ENCODE assay signal across 16 mouse cellular contexts in the genomic region with DNA sequence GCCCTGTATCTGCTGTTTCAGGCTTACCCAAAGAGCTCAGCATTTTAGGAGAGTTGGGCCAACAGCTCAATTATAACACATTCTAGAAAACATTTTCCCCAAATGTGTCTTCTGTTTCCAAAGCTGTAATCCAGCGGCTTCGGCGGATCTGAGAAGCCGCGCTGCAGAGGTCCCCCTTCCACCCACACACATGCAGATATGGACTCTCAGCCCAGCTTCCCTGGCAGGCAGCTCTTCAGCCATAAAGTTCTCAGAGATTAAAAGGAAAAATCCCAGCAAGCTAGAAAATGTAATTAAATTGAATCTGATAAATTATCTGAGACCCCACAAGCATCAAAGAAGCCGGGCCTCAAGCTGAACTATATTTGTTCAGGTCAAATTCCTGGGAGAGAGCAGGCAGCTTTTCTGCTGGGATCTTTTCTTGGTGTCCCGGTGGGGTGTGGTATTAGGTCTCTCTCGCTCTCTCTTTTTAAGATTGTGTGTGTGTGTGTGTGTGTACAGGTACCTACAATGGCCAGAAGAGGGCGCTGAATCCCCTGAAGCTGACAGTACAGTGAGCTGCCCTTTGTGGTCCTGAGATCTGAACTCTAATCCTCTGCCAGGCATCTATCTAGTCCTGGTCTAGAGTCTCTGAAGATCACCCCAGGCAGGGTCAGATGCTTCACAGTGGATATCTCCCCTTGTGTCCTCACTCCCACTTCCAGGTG.
DNase-seq lines count a peak whose midpoint lies in the region; ATAC-seq and TF ChIP-seq lines count a peak whose summit lies in the region.
"Had no signal": no experiment of that assay in that cellular context is flagged by ENCODE, and none has a peak within 500 bp of the region (broad histone marks: within the 10 kb centered on the region; RNA-seq: fewer than 3 reads in every experiment).

No protein-coding gene starts in this region.

- no peak overlapping the region for H3K4me2 ChIP-seq in intestine, embryonic 15.5 days (replicated peaks)
- no peak overlapping the region for H3K4me2 ChIP-seq in intestine, embryonic 16.5 days (ENCODE audit: low read depth, low read length)
- no peak overlapping the region for H3K4me2 ChIP-seq in lung, embryonic 15.5 days
- H3K4me2 ChIP-seq: embryonic facial prominence, embryonic 13.5 days; hindbrain, embryonic 13.5 days; liver, embryonic 13.5 days had no signal

- no peak for TF ChIP-seq POLR2A in brain, embryonic 14.5 days (IDR thresholded peaks at IDR 0.05; ENCODE audit: borderline replicate concordance, extremely low read depth, insufficient read depth, insufficient read length, poor library complexity, severe bottlenecking)

- H3K27me3 ChIP-seq in intestine, embryonic 15.5 days (replicated peaks): no peaks in the 10 kb centered on the region
- H3K27me3 ChIP-seq in intestine, embryonic 16.5 days (replicated peaks; ENCODE audit: control insufficient read depth, insufficient read depth, low read length): no peaks in the 10 kb centered on the region
- H3K27me3 ChIP-seq in lung, embryonic 15.5 days: no peaks in the 10 kb centered on the region
- H3K27me3 ChIP-seq: embryonic facial prominence, embryonic 13.5 days; liver, embryonic 13.5 days; Patski had no signal

- H3K9me3 ChIP-seq in intestine, embryonic 15.5 days: no peaks in the 10 kb centered on the region
- H3K9me3 ChIP-seq in intestine, embryonic 16.5 days (ENCODE audit: control insufficient read depth, low read length): peaks cover 2% of the 10 kb centered on the region; the same call in 1 of the 2 replicates
- no peaks in the 10 kb centered on the region for H3K9me3 ChIP-seq in lung, embryonic 15.5 days
- H3K9me3 ChIP-seq: hindbrain, embryonic 13.5 days; liver, embryonic 13.5 days had no signal

- TF ChIP-seq CTCF in brain, embryonic 14.5 days (IDR thresholded peaks at IDR 0.05; ENCODE audit: borderline replicate concordance, extremely low read depth, insufficient read depth, insufficient read length): peak; percentile 15; the same call in 1 of the 2 replicates

- H3K4me3 ChIP-seq in intestine, embryonic 15.5 days (replicated peaks): no peak overlapping the region
- H3K4me3 ChIP-seq in intestine, embryonic 16.5 days (ENCODE audit: low read length): no peak overlapping the region
- H3K4me3 ChIP-seq in lung, embryonic 15.5 days: no peak overlapping the region
- H3K4me3 ChIP-seq: embryonic facial prominence, embryonic 13.5 days; hindbrain, embryonic 13.5 days; liver, embryonic 13.5 days had no signal

- no peaks in the 10 kb centered on the region for H3K36me3 ChIP-seq in intestine, embryonic 15.5 days
- no peaks in the 10 kb centered on the region for H3K36me3 ChIP-seq in intestine, embryonic 16.5 days (ENCODE audit: control insufficient read depth, insufficient read depth, low read length)
- 0 out of 2 replicates have a peak, but pooled peaks cover 10% of the 10 kb centered on the region for H3K36me3 ChIP-seq in lung, embryonic 15.5 days
- H3K36me3 ChIP-seq: embryonic facial prominence, embryonic 13.5 days; hindbrain, embryonic 13.5 days had no signal

- DNase-seq in lung, postnatal 10 days: no peak
- DNase-seq in 416B (ENCODE audit: low read depth): peak; percentile 24
- peak; percentile 37 for DNase-seq in brain, embryonic 14.5 days (ENCODE audit: low read depth)
- no peak for DNase-seq in gastrocnemius, postnatal 25 days
- DNase-seq: adrenal gland, adult 2 months; cerebellum, postnatal 14 days; liver, embryonic 13.5 days; right cerebral cortex, postnatal 14 days had no signal

- peaks cover 9% of the 10 kb centered on the region for H3K4me1 ChIP-seq in intestine, embryonic 15.5 days (replicated peaks)
- H3K4me1 ChIP-seq in intestine, embryonic 16.5 days (ENCODE audit: control insufficient read depth, insufficient read depth, low read length): peaks cover 12% of the 10 kb centered on the region
- H3K4me1 ChIP-seq in lung, embryonic 15.5 days: peaks cover 34% of the 10 kb centered on the region
- H3K4me1 ChIP-seq: liver, embryonic 13.5 days had no signal

- 0 out of 2 replicates have a peak overlapping the region, but pooled peaks have one; percentile 6 for H3K27ac ChIP-seq in intestine, embryonic 15.5 days
- no peak overlapping the region for H3K27ac ChIP-seq in intestine, embryonic 16.5 days (ENCODE audit: low read length)
- H3K27ac ChIP-seq in lung, embryonic 15.5 days: peak overlapping the region; percentile 29
- H3K27ac ChIP-seq: embryonic facial prominence, embryonic 13.5 days; hindbrain, embryonic 13.5 days; liver, embryonic 13.5 days had no signal

- no peak overlapping the region for H3K9ac ChIP-seq in intestine, embryonic 15.5 days
- no peak overlapping the region for H3K9ac ChIP-seq in intestine, embryonic 16.5 days (ENCODE audit: low read depth, low read length)
- no peak overlapping the region for H3K9ac ChIP-seq in lung, embryonic 15.5 days
- H3K9ac ChIP-seq: embryonic facial prominence, embryonic 13.5 days; hindbrain, embryonic 13.5 days; liver, embryonic 13.5 days had no signal

- 77% methylated on average over 9 of the region's 9 CpGs for WGBS in intestine, embryonic 15.5 days
- WGBS in intestine, embryonic 16.5 days: 67% methylated on average over 9 of the region's 9 CpGs
- 46% methylated on average over 9 of the region's 9 CpGs for WGBS in lung, embryonic 15.5 days

- no peak for ATAC-seq in intestine, embryonic 15.5 days
- no peak for ATAC-seq in intestine, embryonic 16.5 days
- no peak for ATAC-seq in lung, embryonic 15.5 days (ENCODE audit: borderline replicate concordance, extremely low read depth, low FRiP score, low TSS enrichment)
- ATAC-seq in inflammation-experienced regulatory T-cells, adult 6 months: no peak
- ATAC-seq: forebrain, embryonic 14.5 days; Patski had no signal

Comparison
In these comparisons a context has a peak if more than half of its experiments do, and no peak if none do; other contexts are left out.
1. DNase-seq: peak in 416B (single experiment) and brain, embryonic 14.5 days (single experiment); none in lung, postnatal 10 days (single experiment) and gastrocnemius, postnatal 25 days (single experiment).